Mouse (Mus musculus) kidney, adult 2 months (tissue): ENCODE data around the gene Zbtb21.

Source experiments
- CTCF ChIP-seq: fragments of 200-500 bp; conservative IDR thresholded peaks from 2 replicates; pipeline ENCODE4 v1.5.1; 2011; ENCODE audit warnings: low read depth, mild to moderate bottlenecking, control low read depth, low read length, moderate library complexity, mixed read lengths; ENCODE audit not compliant: insufficient read depth, insufficient read length
- POLR2A ChIP-seq: fragments of 200-500 bp; IDR thresholded peaks from one replicate; pipeline ENCODE4 v1.6.1; 2011; ENCODE audit warnings: low read depth, low read length, control low read depth

DNA sequence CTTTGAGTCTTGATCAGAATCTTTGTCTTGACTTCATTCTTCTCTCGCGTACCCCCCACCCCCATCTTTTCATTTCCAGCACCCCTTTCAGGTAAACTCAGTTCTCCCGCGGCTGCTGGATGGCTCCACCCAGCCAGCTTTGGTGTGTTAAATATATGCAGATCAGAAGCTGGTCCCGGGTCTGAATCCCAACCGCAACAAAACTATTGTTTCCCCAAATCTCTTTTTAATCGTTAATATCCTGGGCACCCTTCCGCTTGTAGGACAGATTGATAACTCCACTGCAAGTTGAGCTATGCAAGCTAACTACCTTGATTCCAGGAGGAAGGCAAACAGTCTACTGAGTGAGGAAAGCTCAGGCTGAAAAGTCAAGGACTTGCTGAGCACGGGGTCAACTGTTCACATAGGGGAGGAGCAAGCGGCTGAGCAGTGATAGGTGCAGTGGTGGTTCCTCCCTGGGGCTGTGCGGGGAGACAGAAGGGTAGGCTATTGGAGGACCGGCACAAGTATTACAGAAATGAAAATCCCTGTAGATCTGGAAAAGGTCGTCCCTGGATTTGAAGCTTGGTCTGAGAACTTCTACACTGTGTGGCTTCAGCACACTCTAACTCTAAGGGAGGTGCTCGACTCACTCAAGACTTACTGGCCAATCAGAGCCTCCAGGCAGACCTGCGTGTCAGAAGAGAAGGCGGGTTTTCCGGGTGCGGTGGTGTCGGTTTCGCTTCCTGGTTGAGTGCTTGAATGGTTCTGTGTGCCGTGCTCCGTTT, 34.4 kb upstream of the Zbtb21 start, which contains the start of gene B230307C23Rik:
- no peak for TF ChIP-seq CTCF
- TF ChIP-seq POLR2A = no peak
